Mouse (Mus musculus) intestine, embryonic 14.5 days (tissue): ENCODE results near the gene Hoxa7. TPM values are rescaled to one million over a fixed set of nuclear protein-coding genes. Genes with fewer than 3 reads are reported as not detected.

ENCODE experiments used
- ATAC-seq: fragments of 200-750 bp; cut with Nextera tagmentation; replicated peaks from 2 replicates; pipeline ENCODE4 v1.8.0; 2017; ENCODE audit warnings: low read depth, moderate number of reproducible peaks, moderate TSS enrichment, moderate library complexity; ENCODE audit not compliant: low FRiP score, low TSS enrichment
- DNase-seq: peaks from one replicate; pipeline ENCODE4 v3.0.0-alpha.2; 2018; ENCODE audit warnings: low spot score
- H3K27ac ChIP-seq: fragments of 300-500 bp; sonication (generic); 2 replicates; pipeline ENCODE4 v1.5.1; 2014; ENCODE audit warnings: low read depth, mild to moderate bottlenecking, control low read depth
- H3K27me3 ChIP-seq: fragments of 300-500 bp; sonication (generic); replicated peaks from 2 replicates; pipeline ENCODE4 v1.6.1; 2014; ENCODE audit warnings: low read length, control low read depth; ENCODE audit not compliant: control insufficient read depth, insufficient read depth
- H3K36me3 ChIP-seq: fragments of 300-500 bp; sonication (generic); 2 replicates; pipeline ENCODE4 v1.6.1; 2014; ENCODE audit warnings: low read length, control low read depth; ENCODE audit not compliant: control insufficient read depth, insufficient read depth
- H3K4me1 ChIP-seq: fragments of 300-500 bp; sonication (generic); replicated peaks from 2 replicates; pipeline ENCODE4 v1.6.1; 2014; ENCODE audit warnings: low read length, control low read depth, mixed read lengths; ENCODE audit not compliant: control insufficient read depth, insufficient read depth
- H3K4me2 ChIP-seq: fragments of 300-500 bp; sonication (generic); 2 replicates; pipeline ENCODE4 v1.6.1; 2014; ENCODE audit warnings: low read length
- H3K4me3 ChIP-seq: fragments of 300-500 bp; sonication (generic); 2 replicates; pipeline ENCODE4 v1.5.1; 2014; ENCODE audit warnings: low read depth, low read length, control low read depth, mixed read lengths
- H3K9ac ChIP-seq: fragments of 300-500 bp; sonication (generic); 2 replicates; pipeline ENCODE4 v1.6.1; 2014; ENCODE audit warnings: mild to moderate bottlenecking, low read length
- H3K9me3 ChIP-seq: fragments of 300-500 bp; sonication (generic); 2 replicates; pipeline ENCODE4 v1.6.1; 2016; ENCODE audit warnings: low read length, control low read depth; ENCODE audit not compliant: control insufficient read depth
- WGBS: fragments of 180-500 bp; shearing (Covaris S2); extraction: QIAGEN DNeasy Blood & Tissue Kit; methylation state at CpG from one replicate; pipeline ENCODE4 v1.1.7; 2014; 5-methylcytosine and 5-hydroxymethylcytosine counted together
- polyA plus RNA-seq: library from polyadenylated mRNA; unstranded; fragments of >200 nt; fragmentation: Nextera tagmentation; extraction: Ambion mirVana; gene quantifications from 2 replicates; pipeline ENCODE4 v1.2.1, GENCODE M21; 2014

Gene Hoxa7
- polyA plus RNA-seq, 1 experiment from 2014 or later = 9.2 TPM

- Histone ChIP-seq H3K36me3 (no peaks in the 10 kb centered on the region), H3K9me3 (no peaks in the 10 kb centered on the region), H3K27ac (peak within 1 kb of the TSS; percentile 87), H3K27me3 (peaks cover 86% of the 10 kb centered on the region), H3K4me1 (peaks cover 30% of the 10 kb centered on the region), H3K4me2 (peak within 1 kb of the TSS; percentile 78), H3K4me3 (peak within 1 kb of the TSS; percentile 64), H3K9ac (peak within 1 kb of the TSS; percentile 69)
- 5% methylated on average over 38 of the region's 38 CpGs for WGBS
- peak; percentile 78 for DNase-seq
- peak; percentile 36; the same call in 1 of the 2 replicates for ATAC-seq
Observed at GRCm38 (mm10) chr6:52213119-52213986, 8.3 kb downstream of the Hoxa7 start, which contains the start of the genes Hoxa3 and Gm28308. TSS of gene Hoxa3 (minus strand) at chr6:52213336. TSS of gene Gm28308 (minus strand) at chr6:52213339.

GRCm38 (mm10) chr6:52212556-52213118 lies 9.0 kb downstream of the Hoxa7 start:
- DNase-seq = peak; percentile 75
- Histone ChIP-seq H3K27me3 (peaks cover 81% of the 10 kb centered on the region), H3K9me3 (no peaks in the 10 kb centered on the region), H3K27ac (peak overlapping the region; percentile 87), H3K4me2 (peak overlapping the region; percentile 78), H3K36me3 (no peaks in the 10 kb centered on the region), H3K4me1 (peaks cover 32% of the 10 kb centered on the region), H3K9ac (peak overlapping the region; percentile 69), H3K4me3 (peak overlapping the region; percentile 64)
- ATAC-seq = no peak
- WGBS = 5% methylated on average over 22 of the region's 22 CpGs

- H3K27ac ChIP-seq = peak overlapping the region; percentile 87; the same call in 1 of the 2 replicates
- H3K4me3 ChIP-seq = peak overlapping the region; percentile 64
- H3K27me3 ChIP-seq = peaks cover 84% of the 10 kb centered on the region
- WGBS = 4% methylated on average over 13 of the region's 13 CpGs
- H3K36me3 ChIP-seq = no peaks in the 10 kb centered on the region
- no peaks in the 10 kb centered on the region for H3K9me3 ChIP-seq
- DNase-seq (peak; percentile 81), ATAC-seq (no peak)
- H3K4me1 ChIP-seq = peaks cover 34% of the 10 kb centered on the region
- peak overlapping the region; percentile 69 for H3K9ac ChIP-seq
- peak overlapping the region; percentile 78 for H3K4me2 ChIP-seq
Observed at GRCm38 (mm10) chr6:52211961-52212360, 9.7 kb downstream of the Hoxa7 start.

GRCm38 (mm10) chr6:52211170-52211935 lies 10.3 kb downstream of the Hoxa7 start:
- peak overlapping the region; percentile 78 for H3K4me2 ChIP-seq
- H3K4me3 ChIP-seq = peak overlapping the region; percentile 64
- peak overlapping the region; percentile 69 for H3K9ac ChIP-seq
- WGBS = 2% methylated on average over 37 of the region's 37 CpGs
- H3K4me1 ChIP-seq = peaks cover 38% of the 10 kb centered on the region
- peak overlapping the region; percentile 87; the same call in 1 of the 2 replicates for H3K27ac ChIP-seq
- peaks cover 80% of the 10 kb centered on the region for H3K27me3 ChIP-seq
- no peaks in the 10 kb centered on the region for H3K36me3 ChIP-seq
- ATAC-seq = peak; percentile 37
- no peaks in the 10 kb centered on the region for H3K9me3 ChIP-seq
- DNase-seq = peak; percentile 83

GRCm38 (mm10) chr6:52209685-52210046 lies 12.0 kb downstream of the Hoxa7 start:
- Histone ChIP-seq H3K9ac (peak overlapping the region; percentile 51), H3K4me1 (peaks cover 41% of the 10 kb centered on the region), H3K27me3 (peaks cover 73% of the 10 kb centered on the region), H3K27ac (no peak overlapping the region), H3K4me2 (peak overlapping the region; percentile 78), H3K36me3 (0 out of 2 replicates have a peak, but pooled peaks cover 4% of the 10 kb centered on the region), H3K9me3 (no peaks in the 10 kb centered on the region), H3K4me3 (peak overlapping the region; percentile 36)
- WGBS = 33% methylated on average over 12 of the region's 12 CpGs
- ATAC-seq (no peak), DNase-seq (peak; percentile 67)

GRCm38 (mm10) chr6:52208868-52209684 lies 12.6 kb downstream of the Hoxa7 start:
- peak overlapping the region; percentile 36 for H3K4me3 ChIP-seq
- H3K27me3 ChIP-seq = peaks cover 67% of the 10 kb centered on the region
- 0 out of 2 replicates have a peak, but pooled peaks cover 4% of the 10 kb centered on the region for H3K36me3 ChIP-seq
- peak overlapping the region; percentile 51 for H3K9ac ChIP-seq
- H3K4me2 ChIP-seq = peak overlapping the region; percentile 78
- peak overlapping the region; percentile 57 for H3K27ac ChIP-seq
- no peaks in the 10 kb centered on the region for H3K9me3 ChIP-seq
- DNase-seq (peak; percentile 75), ATAC-seq (no peak)
- peaks cover 42% of the 10 kb centered on the region for H3K4me1 ChIP-seq
- 20% methylated on average over 18 of the region's 18 CpGs for WGBS

GRCm38 (mm10) chr6:52208072-52208867 lies 13.4 kb downstream of the Hoxa7 start, which contains the start of gene Hoxa6:
TSS of gene Hoxa6 (minus strand) at chr6:52208722.
- H3K4me3 ChIP-seq = peak within 1 kb of the TSS; percentile 36
- H3K36me3 ChIP-seq = 0 out of 2 replicates have a peak, but pooled peaks cover 4% of the 10 kb centered on the region
- H3K9me3 ChIP-seq = no peaks in the 10 kb centered on the region
- ATAC-seq (no peak; the same call in 1 of the 2 replicates), DNase-seq (peak; percentile 78)
- H3K9ac ChIP-seq = peak within 1 kb of the TSS; percentile 51
- peak within 1 kb of the TSS; percentile 78 for H3K4me2 ChIP-seq
- H3K4me1 ChIP-seq = peaks cover 39% of the 10 kb centered on the region
- 4% methylated on average over 47 of the region's 47 CpGs for WGBS
- peaks cover 59% of the 10 kb centered on the region for H3K27me3 ChIP-seq
- H3K27ac ChIP-seq = peak within 1 kb of the TSS; percentile 57
